ENCODE assay signal across 8 mouse cellular contexts in genomic region chr4:107820856-107821619, GRCm38 (mm10). TPM values are rescaled to one million over a fixed set of nuclear protein-coding genes. Genes with fewer than 3 reads are reported as not detected.
DNase-seq lines count a peak whose midpoint lies in the region; ATAC-seq lines count a peak whose summit lies in the region.

No protein-coding gene starts in this region.

- H3K4me2 ChIP-seq in midbrain, embryonic 15.5 days, result no peak overlapping the region

- H3K9ac ChIP-seq in midbrain, embryonic 15.5 days, result no peak overlapping the region

- H3K27me3 ChIP-seq in midbrain, embryonic 15.5 days (replicated peaks), result no peaks in the 10 kb centered on the region

- 70% methylated on average over 8 of the region's 8 CpGs for WGBS in midbrain, embryonic 15.5 days

- peak; percentile 21 to 63 for DNase-seq in kidney, postnatal 36 days
- DNase-seq in kidney, postnatal 4 days, result no peak
- DNase-seq in cerebellum, adult 18-20 months, result peak; percentile 93 to 95
- no peak for DNase-seq in layer of hippocampus, adult 9-10 months (ENCODE audit: low spot score)
- DNase-seq in yolk sac, embryonic 10.5 days (ENCODE audit: low spot score), result no peak
- DNase-seq in adrenal gland, postnatal 4 days (ENCODE audit: low spot score in 2 of 2), result no peak

- H3K4me3 ChIP-seq in midbrain, embryonic 15.5 days, result no peak overlapping the region

- peak overlapping the region; percentile 18 for H3K27ac ChIP-seq in midbrain, embryonic 15.5 days

- peak; percentile 60 for ATAC-seq in granulocyte monocyte progenitor cell, adult 5-6 weeks (replicated peaks; ENCODE audit: poor library complexity, severe bottlenecking)
- ATAC-seq in midbrain, embryonic 15.5 days (replicated peaks), result 0 out of 2 replicates have a peak, but pooled peaks have one; percentile 6

- no peaks in the 10 kb centered on the region for H3K36me3 ChIP-seq in midbrain, embryonic 15.5 days (replicated peaks)

- no peaks in the 10 kb centered on the region for H3K9me3 ChIP-seq in midbrain, embryonic 15.5 days

- H3K4me1 ChIP-seq in midbrain, embryonic 15.5 days, result peaks cover 90% of the 10 kb centered on the region

RNA-seq across cellular contexts. Expression of gene Lrp8, which starts 19.0 kb away (rescaled TPM):
- total RNA-seq in granulocyte monocyte progenitor cell, adult 5-6 weeks (2014; fragmentation: Nextera tagmentation), result 12.8 and 19.7 TPM in 2 replicates
- 16.5 and 18.7 TPM in 2 replicates for total RNA-seq in granulocyte monocyte progenitor cell, adult 5-6 weeks (2017)
- polyA plus RNA-seq in midbrain, embryonic 15.5 days (2015; fragmentation: Nextera tagmentation; extraction: Ambion mirVana), result 70.6 and 71.3 TPM in 2 replicates
- 1 to 10 TPM; 8.8 to 8.9 TPM for total RNA-seq in adrenal gland, postnatal 4 days (2021)

RNA-seq across cellular contexts. Expression of gene Magoh, which starts 58.5 kb away (rescaled TPM):
- 244 and 294 TPM in 2 replicates for total RNA-seq in granulocyte monocyte progenitor cell, adult 5-6 weeks (2014; fragmentation: Nextera tagmentation)
- total RNA-seq in granulocyte monocyte progenitor cell, adult 5-6 weeks (2017), result 322 and 356 TPM in 2 replicates
- 95.6 and 103 TPM in 2 replicates for polyA plus RNA-seq in midbrain, embryonic 15.5 days (2015; fragmentation: Nextera tagmentation; extraction: Ambion mirVana)
- total RNA-seq in adrenal gland, postnatal 4 days (2021), result 100 to 1,000 TPM; 108 to 111 TPM

Comparison
In these comparisons a context has a peak if more than half of its experiments do, and no peak if none do; other contexts are left out.
1. DNase-seq: peak in kidney, postnatal 36 days (2 of 2) and cerebellum, adult 18-20 months (2 of 2); none in kidney, postnatal 4 days (0 of 2), layer of hippocampus, adult 9-10 months (single experiment), yolk sac, embryonic 10.5 days (single experiment) and adrenal gland, postnatal 4 days (0 of 2).